Mouse (Mus musculus) A20 (cell line): ENCODE measurements around the gene Lnx1.

Source experiments
- DNase-seq: peaks from one replicate; pipeline ENCODE4 v3.0.0-alpha.2; 2011; ENCODE audit warnings: low read depth, low spot score

The Lnx1 gene

DNA sequence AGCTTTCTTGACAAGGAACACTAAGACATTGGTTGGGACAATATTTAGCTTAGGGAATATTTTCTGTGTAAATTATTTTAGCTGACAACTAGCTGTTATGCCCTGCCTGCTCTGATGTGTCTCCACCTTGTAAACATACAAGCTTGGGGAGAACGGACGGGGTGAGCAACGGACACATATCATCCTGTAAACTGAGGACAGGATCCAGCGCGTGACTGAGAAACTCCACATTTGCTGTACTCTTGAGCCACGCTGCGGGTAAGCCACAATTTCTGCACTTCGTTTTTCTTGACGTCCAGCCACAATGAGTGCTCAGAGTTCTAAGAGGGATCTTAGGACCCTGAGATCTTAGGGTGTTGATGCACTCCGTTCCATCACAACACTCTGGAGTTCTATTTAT is 48.9 kb downstream of the Lnx1 start:
- DNase-seq, result no peak

DNA sequence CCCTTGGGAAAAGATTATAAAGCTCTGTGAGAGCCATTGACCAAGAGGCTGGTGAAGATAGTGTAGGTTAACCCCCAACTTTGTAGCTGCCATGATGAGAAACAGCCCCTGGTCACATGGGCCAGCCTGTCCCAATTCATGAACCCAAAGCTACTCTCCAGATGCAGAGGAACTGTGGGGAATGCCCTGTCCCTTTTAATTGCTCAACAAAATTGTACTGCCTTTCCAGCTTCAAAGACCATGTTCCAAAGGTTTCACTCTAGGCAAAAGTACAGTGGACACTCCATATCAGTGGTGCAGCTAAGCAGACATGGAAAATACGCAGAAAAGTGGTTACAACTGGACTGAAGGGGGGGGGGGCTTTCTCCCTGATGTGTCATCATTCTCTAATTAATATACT is 53.6 kb downstream of the Lnx1 start:
- DNase-seq, result no peak

DNA sequence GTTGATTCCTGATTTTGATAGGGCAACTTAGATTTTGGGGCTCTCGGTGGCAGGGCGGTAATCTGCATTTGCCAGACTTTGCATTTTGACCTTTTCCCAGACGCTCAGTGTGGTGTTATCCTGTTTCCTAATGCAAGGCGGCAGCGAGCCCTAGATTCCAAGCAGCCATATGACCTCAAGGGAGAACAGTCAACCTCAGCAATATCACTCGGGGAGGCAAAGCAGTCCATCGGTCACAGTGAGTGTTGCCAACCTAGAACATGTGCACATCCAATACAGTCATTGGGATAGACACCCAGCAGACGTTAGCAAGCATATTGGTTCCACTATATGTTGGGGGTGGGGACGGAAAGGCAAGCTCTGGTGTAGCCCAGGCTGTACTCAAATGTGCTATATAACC is 54.5 kb downstream of the Lnx1 start:
- DNase-seq, result no peak

DNA sequence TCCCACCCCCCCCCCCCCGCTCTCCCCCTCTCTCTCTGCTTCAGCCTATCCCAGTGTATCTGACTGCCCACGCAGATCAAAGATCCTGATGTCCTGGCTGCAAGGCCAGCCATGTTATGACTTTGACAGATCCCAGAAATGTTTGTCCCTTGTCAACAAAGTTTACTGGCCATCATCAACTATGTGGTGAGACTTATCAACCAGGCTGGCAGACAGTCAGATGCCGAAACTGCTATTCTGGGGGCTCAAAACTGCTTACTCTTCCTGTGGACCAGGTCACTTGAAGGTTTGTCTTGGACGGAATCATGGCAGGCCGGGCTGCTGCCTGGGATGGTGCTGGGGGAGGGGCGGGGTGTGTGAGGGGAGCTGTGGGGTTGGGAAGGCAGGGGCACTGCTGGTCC is 55.1 kb downstream of the Lnx1 start:
- DNase-seq, result no peak

DNA sequence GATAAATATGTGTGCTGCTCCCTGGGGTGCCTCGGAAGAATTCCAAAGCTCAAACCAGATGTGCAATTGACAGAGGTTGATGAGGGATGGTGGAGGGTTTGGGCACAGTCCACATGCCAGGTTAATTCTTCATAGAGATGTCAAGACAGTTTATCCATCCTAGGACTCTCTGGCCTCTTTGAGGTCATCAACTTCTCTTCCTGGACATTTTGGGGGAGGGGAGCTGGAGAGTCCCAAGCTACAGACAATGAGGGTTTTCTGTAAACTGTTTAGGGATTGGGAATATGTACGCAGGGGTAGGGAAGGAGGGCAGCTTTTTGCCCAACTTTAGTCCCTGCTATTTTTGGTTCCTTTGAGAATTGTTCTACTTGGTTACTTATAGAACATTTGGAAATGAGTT is 60.4 kb downstream of the Lnx1 start:
- no peak for DNase-seq

DNA sequence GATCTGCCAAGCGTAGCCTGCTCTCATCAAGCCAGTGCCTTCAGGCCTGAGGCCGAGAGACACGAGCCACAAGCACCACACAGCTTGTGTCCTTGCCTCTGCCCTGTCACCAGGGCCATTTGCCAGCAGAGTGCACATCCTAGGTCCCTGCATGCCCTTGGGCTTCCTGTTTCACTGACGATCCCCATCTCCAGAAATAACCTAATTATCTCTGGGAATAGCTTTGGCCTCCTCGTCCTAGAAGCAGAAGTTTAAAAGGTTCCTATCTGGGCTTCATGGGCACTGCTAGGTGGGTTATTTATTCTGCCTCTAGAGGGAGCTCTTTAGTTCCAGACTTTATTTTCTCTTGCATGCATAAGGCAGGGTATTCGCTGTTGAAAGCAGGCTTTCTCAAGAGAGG is 61.7 kb downstream of the Lnx1 start:
- DNase-seq, result peak; percentile 75

DNA sequence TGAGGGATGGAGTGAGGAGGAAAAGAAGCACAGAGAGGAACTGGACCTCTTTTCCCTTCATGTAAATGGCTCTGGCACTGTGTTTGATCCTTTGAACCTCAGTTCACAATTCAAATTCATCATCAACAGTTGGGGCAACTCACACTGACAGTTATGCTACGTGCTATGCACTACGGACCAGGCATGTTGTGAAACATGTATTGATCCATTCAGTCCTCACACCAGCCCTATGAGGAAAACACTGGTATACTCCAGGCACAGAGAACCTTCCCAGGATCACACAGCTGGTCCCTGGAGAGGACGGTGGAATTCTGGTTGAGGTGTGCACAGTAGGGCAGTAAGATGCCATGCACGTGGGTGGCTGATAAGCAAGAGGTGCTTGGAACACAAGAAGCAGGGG is 62.2 kb downstream of the Lnx1 start:
- no peak for DNase-seq

DNA sequence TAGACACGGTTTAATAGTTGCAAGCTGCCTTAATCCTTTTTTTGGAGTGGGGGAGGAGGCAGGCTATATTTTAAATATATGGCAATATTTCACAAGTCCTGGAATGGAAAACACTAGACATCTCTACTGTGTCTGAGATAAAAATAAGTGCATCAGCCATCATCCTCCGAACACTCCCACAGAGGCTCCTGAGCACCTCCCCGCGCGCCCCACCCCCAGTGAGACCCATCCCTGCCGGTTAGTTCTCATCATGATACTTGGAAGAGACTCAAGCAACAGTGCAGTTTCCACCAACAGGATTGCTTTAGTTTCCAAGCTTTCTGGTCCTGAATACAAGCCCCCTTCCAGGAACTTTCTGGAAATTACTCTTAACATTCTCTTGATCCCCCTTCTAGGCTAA is 63.2 kb downstream of the Lnx1 start:
- no peak for DNase-seq

DNA sequence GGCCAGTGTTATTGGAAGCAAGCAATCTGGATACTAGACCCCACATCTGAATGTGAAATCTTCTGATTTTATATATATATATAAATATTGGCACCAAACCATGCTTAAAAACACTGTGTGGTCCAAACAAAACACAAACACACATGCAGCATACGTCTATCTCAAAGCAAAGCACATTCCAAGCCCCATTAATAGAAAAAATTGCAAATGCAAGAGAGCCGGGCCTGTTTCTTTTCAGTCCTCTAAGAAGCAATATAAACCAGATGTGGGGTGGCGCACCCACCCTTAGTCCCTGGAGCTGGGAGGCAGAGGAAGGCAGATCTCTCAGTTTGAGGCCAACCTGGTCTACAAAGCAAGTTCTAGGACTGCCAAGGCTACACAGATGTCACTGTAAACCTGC is 68.3 kb downstream of the Lnx1 start:
- DNase-seq, result no peak

DNA sequence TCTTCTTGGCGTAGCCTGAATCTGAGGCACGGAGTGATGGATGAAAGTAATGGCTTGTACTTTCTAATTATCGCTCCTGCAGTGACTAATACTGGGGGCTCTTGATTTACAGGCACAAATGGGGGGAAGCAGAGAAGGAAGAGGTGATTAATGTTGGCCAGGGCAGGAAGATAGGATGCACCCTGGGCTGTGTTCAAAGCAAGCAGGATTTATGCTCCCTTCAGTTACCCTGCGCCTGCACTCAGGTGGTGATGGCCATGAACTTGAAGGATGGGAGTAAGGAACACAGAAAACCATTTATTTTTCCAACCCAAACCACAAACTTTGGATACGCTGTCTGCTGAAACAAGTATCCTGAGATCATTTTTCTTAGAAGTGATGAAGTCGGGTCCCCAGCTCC is 69.3 kb downstream of the Lnx1 start:
- no peak for DNase-seq

DNA sequence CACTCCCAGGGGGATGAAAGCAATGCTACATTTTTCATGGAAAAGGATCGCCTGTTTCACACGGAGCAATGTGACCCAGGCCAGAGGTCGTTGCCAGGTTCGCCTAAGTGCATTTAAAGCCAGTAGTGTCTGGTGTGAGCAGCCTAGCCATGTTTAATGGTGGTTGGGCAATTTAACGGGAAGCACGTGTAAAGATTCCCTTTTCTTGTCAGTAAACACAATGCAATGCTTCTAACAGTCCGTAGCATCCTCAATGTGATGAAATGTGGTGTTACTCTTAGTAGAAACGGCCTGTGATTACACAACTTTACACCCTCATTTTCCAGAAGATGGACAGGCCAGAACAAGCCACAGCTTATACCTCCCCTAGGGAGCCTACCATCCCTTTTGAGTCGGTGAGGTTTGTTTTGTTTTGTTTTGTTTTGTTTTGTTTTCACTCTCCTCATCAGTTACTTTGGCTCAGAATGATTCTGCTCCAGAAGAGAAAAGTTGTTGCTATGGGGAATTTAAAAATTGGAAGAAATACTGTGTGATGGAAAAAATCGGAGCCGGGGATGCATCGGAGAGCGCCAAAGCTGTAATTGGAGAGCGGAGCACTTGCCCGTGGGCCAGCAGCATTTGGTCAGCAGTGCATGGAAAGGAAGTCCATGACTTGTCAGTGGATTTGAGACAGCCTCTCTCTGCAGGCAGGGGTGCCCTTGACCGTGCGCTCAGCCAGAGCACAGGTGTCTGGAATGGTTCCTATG is 70.2 kb downstream of the Lnx1 start:
- no peak for DNase-seq

DNA sequence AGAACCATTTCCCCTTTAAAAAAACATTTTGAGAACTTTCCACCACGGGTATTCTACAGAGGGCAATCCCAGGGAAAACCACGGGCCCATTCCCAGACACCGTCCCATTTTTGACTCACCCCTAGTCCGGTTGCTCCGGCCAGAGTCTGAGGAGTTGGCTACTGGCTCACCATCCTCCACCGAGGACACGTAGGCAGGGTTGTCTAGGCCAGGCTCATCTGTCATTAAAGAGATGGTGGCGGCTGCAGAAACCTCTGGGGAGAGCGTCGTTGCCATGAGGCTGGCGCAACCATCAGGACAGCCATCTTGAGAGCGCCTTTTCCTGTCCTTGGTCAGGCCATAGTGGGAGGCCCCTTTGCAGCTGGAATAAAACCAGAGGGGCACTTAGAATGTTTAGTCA is 74.7 kb downstream of the Lnx1 start:
- DNase-seq, result no peak

DNA sequence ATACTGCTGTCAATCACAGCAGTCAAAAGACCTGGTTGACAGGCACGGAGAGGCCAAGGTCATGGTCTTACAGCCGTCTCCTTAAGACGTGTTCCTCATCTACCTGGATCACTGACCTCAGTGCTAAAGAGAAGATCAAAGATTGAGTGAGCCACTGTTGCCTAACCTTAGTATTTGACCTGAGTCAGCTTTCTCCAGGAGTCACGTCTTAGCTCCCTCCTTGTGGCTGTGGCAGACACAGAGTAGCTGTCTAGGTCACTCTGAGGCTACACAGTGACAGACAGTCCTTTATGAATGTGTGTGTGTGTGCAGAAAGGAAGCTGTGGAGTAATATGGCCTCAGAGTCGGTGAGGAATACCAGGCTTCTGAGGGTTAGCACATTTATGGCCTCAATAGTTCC is 78.3 kb downstream of the Lnx1 start:
- no peak for DNase-seq

DNA sequence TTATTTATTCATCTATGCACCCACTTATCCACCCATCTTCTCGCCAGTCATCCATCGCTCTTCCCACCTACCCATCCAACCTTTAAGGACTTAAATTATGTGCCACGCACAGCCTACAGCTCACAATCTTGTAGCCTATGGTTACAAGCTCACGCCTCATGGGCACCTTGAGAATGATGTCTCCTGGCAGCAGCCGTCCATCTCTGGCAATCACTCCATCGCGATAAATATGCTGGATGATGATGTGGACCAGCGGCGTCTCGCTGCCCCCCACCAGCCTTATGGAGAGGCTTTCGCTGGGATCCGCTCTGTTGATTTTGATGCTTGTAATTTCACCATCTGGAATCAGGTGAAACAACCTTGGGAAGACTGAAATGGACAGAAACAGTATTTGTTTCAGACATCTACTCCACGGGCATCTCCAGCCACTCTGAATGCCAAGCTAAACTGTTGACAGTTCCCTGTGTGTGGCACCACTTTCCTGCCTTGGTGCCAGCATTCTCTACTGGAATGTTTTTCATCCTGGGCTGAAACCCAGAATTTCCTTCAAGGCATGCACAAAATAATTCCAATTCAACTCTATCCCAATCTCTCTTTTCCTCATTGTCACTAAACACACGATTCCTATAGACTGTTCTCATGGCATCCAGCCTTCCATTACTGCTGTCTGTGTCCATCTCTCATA is 79.3 kb downstream of the Lnx1 start:
- DNase-seq, result no peak

DNA sequence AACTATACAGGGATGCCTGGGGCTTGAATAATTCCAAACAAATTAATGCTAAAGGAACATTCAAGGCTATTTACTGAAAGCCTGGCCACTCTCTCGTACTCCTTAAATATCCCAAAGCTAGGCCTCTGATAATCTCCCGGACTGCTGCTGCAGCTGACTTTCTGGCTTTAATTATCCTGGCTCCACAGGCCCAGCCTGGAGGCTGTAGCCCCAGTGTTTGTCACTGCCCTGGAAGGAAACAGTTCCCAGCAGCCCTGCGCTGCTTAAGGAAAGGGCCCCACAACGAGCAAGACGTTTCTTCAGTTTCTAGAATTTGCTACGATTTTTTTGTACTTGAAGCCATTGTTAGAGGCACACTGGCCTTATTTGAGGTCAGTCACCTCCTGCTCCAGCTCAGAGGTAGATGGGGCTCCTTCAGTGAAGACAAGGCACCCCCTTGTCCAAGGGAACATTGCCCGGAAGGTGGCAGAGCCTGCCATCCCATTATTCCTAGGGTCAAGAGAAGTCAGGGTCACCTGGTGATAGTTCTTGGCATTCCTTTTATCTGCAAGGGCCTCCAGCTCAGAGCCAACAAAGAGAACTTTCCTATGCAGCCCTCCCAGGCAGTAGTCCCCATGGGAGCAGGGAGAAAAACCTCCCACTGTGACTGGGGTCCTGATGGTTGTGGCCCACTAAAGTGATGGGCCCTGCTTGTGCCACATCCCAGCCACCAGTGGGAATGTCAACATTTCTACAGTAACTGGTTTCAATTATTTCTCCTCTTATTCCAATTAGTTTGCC is 80.8 kb downstream of the Lnx1 start:
- no peak for DNase-seq

DNA sequence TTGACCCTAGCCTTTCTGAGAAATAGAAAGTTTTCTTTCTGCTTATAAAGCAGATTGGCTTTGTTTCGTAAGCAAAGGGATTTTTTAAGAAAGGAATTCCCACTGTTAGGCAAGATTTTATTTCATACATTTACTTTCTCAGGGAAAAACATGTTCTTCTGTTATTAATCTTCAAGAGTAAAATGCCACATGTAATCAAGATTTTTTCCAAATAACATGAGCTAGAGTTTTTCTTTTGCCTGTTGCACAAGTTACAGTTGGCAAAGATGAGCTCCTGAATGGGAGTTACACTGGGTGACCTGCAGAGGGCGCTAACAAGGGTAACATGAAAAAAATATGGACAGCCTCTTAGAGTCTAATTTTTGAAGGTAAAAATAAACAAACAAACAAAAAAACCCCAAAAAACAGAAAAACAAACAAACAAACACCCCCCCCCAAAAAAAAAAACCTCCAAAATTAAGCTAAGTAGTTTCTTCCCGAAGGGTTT is 84.1 kb downstream of the Lnx1 start:
- DNase-seq, result peak; percentile 40

DNA sequence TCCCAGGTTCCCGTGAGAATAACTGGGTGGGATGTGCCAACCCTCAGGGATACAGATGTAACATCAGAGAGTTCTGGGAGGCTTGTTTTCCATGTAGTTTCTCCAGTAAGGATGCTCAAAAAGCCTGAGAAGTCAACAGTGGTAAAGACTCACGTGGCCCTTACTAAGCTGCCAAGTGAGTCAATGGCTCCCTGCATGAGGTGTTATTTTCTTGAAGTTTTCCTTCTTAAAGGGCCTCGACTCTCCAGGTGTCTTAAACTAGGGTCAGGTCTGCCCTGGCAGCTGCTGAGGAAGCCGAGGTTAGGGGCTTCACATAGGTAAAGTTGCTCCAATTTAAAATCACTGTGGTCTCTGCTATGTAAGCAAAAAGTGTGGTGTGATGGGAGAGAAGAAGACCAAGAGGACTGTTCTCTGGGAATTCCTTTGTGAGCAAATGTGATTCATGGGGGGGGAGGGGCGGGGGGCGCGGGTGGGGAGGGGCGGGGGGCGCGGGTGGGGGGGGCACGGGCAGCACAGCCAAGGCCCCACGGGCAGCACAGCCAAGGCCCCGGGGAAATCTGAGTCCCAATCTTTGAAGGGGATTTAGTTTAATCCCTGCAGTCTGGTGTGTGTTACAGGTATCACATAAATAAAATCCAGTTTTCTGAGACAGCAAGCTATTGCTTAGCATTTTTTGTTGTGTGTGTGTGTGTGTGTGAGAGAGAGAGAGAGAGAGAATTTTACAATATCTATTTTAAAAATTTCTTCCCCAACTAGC is 84.7 kb downstream of the Lnx1 start:
- DNase-seq, result no peak

DNA sequence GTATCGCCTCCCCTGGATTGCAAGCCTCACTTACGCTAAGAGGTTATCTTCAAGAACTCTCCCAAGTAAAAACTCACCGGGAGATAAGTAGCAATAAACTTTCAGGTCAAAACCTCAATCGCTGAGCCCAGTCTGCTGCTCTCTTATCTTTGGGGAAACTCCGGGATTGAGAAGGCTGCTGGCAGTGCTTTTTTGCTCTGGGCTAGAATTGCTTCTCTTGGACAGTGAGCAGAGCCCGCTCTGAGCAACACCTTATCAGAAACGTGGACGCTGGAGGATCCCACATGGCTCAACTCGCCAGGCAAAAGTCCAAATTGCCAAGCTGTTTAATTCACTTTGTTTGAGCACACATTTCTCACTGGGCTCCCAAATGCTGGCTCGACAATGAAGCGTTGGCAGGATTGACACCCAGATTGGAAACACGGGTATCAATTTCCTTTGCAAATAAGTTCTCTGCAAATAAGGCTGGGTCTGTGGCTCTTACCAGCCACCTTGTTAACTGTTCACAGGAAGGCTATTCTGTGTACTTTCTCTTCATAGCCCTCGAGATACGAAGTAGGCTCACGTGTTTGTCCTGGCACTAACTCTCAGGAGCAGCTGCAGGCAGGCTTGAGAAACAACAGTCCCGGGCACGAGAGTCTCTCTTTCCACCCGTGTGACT is 89.1 kb downstream of the Lnx1 start:
- no peak for DNase-seq

DNA sequence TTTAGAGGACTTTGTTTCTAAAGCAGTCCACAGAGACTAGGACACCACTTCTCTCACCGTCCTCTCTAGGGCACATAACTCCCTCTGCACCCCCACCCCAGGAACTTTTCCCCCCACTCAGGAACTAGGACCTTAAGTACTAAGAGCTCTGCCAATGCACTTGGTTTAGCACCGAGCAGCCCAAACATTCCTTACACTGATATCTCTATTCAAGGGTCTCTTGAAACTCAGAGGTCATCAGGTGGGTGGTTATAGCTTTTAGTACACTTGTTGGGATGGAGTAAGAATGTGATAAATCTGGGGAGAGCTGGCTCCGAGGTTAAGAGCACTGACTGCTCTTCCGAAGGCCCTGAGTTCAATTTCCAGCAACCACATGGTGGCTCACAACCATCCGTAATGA is 90.0 kb downstream of the Lnx1 start:
- DNase-seq, result no peak

DNA sequence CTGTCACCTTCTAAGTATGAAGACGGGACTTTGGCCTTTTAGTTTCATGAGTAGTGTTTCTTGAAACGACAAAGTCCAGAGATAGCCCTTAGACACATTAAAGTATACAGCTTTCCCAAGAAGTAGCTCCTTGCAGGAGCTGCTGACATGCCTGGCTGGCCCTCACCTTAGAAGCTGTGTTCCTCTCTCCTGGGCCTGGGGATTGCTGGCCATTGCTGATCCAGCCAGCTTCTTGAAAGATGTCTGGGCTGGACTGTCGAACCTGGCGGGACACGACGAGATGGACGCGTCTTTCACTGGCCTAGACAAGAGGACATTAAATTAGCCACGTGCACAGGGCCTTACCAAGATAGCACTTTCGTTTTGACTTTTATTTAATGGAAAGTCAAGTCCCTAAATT is 92.2 kb downstream of the Lnx1 start:
- DNase-seq, result no peak

DNA sequence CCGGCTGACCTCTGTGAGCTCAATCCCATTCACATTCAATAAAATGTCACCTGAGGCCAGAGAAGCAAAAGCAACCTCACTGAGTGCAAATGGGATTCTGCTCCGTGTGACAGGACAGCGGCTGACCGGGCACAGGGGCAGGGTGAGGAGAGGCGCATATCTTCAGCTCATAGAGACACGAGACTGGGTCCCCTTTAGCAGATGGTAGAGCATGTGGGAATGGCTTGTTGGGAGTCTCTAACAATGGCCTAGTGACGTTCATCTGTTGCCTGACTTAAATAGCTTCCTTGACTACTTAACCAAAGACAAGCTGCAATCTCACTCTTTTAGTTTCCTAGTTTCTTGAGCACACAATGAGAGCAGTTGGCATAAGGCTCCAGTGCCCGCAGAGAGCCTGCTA is 96.5 kb downstream of the Lnx1 start:
- DNase-seq, result no peak
